Mouse (Mus musculus) liver, embryonic 14.5 days (tissue): ENCODE measurements around the gene Pld1.

Source experiments
- CTCF ChIP-seq: IDR thresholded peaks from 2 replicates; pipeline ENCODE4 v1.5.1; 2016; ENCODE audit warnings: antibody characterized with exemption, low read depth, control low read depth
- EP300 ChIP-seq: IDR thresholded peaks from 2 replicates; pipeline ENCODE4 v1.6.1; 2016; ENCODE audit warnings: antibody characterized with exemption, low read depth

GRCm38 (mm10) chr3:28111516-28111915 is 173.0 kb downstream of the Pld1 start:
- TF ChIP-seq CTCF (no peak), EP300 (no peak)
